Mouse (Mus musculus): ENCODE results near the gene Retreg2. TPM values are rescaled to one million over a fixed set of nuclear protein-coding genes. Genes with fewer than 3 reads are reported as not detected.

Retreg2 gene
- polyA plus RNA-seq, 1 experiment = 33.9 TPM

- peak within 1 kb of the TSS; percentile 42 for H3K4me3 ChIP-seq
These were observed 37.6 kb downstream of the Retreg2 start, which contains the start of gene Abcb6 for GRCm38 (mm10) chr1:75180105-75180590. Gene Abcb6, minus strand, starts transcription at chr1:75180392.

GRCm38 (mm10) chr1:75180741-75181140 lies 38.2 kb downstream of the Retreg2 start:
- Histone ChIP-seq H3K79me2 (ENCODE audit: control insufficient read depth, insufficient read depth) (no peaks in the 10 kb centered on the region), H3ac (ENCODE audit: control insufficient read depth, insufficient read length) (peak overlapping the region; percentile 45), H3K4me3 (peak overlapping the region; percentile 42), H3K27me3 (ENCODE audit: control insufficient read depth, insufficient read depth, insufficient read length) (no peaks in the 10 kb centered on the region), H3K4me2 (ENCODE audit: low read depth) (peak overlapping the region; percentile 80), H3K36me3 (ENCODE audit: control insufficient read depth, insufficient read depth) (peaks cover 4% of the 10 kb centered on the region)
- TF ChIP-seq MYOG (IDR thresholded peaks at IDR 0.05; ENCODE audit: control insufficient read depth in 1 of 3, insufficient read depth in 1 of 3, insufficient read length in 2 of 3, low read depth in 2 of 3) (no peak), MYOD1 (IDR thresholded peaks at IDR 0.05; ENCODE audit: control insufficient read depth in 1 of 3, insufficient read length in 2 of 3, low read depth in 2 of 3) (no peak), USF1 (IDR thresholded peaks at IDR 0.05; ENCODE audit: low read depth) (no peak), TCF12 (IDR thresholded peaks at IDR 0.05; ENCODE audit: insufficient read depth, poor library complexity, severe bottlenecking) (no peak), REST (IDR thresholded peaks at IDR 0.05; ENCODE audit: insufficient read depth, insufficient read length) (no peak), POLR2AphosphoS2 (IDR thresholded peaks at IDR 0.05; ENCODE audit: insufficient read length, low read depth) (no peak), CEBPB (IDR thresholded peaks at IDR 0.05; ENCODE audit: insufficient read depth, poor library complexity, severe bottlenecking) (no peak)

More at GRCm38 (mm10) chr1:75180105-75180590, 37.6 kb downstream of the Retreg2 start, which contains the start of gene Abcb6:
- H3ac ChIP-seq (ENCODE audit: control insufficient read depth, insufficient read length) = peak within 1 kb of the TSS; percentile 45
- H3K4me2 ChIP-seq (ENCODE audit: low read depth) = peak within 1 kb of the TSS; percentile 80
- H3K27me3 ChIP-seq (ENCODE audit: control insufficient read depth, insufficient read depth, insufficient read length) = no peaks in the 10 kb centered on the region
- H3K36me3 ChIP-seq (ENCODE audit: control insufficient read depth, insufficient read depth) = peaks cover 4% of the 10 kb centered on the region
- no peak for TF ChIP-seq SRF (IDR thresholded peaks at IDR 0.05; ENCODE audit: control insufficient read depth, insufficient read length, low read depth)
- peak; percentile 99 for TF ChIP-seq POLR2A (IDR thresholded peaks at IDR 0.05; ENCODE audit: insufficient read length, low read depth)
- TF ChIP-seq E2F4 (IDR thresholded peaks at IDR 0.05; ENCODE audit: insufficient read depth) = peak; percentile 90
- TF ChIP-seq POLR2AphosphoS2 (IDR thresholded peaks at IDR 0.05; ENCODE audit: insufficient read length, low read depth) = peak; percentile 97
- peak in 2 of 3 experiments; percentile 36 to 52 for TF ChIP-seq MYOG (IDR thresholded peaks at IDR 0.05; ENCODE audit: control insufficient read depth in 1 of 3, insufficient read depth in 1 of 3, insufficient read length in 2 of 3, low read depth in 2 of 3)
- TF ChIP-seq MAX (IDR thresholded peaks at IDR 0.05; ENCODE audit: low read depth) = no peak
- peak in 2 of 3 experiments; percentile 36 to 60 for TF ChIP-seq MYOD1 (IDR thresholded peaks at IDR 0.05; ENCODE audit: control insufficient read depth in 1 of 3, insufficient read length in 2 of 3, low read depth in 2 of 3)
- peak; percentile 51 for TF ChIP-seq REST (IDR thresholded peaks at IDR 0.05; ENCODE audit: insufficient read depth, insufficient read length)
- peak; percentile 93 for TF ChIP-seq USF1 (IDR thresholded peaks at IDR 0.05; ENCODE audit: low read depth)
- TF ChIP-seq CEBPB (IDR thresholded peaks at IDR 0.05; ENCODE audit: insufficient read depth, poor library complexity, severe bottlenecking) = no peak
- no peaks in the 10 kb centered on the region for H3K79me2 ChIP-seq (ENCODE audit: control insufficient read depth, insufficient read depth)

- no peak overlapping the region for H3ac ChIP-seq (ENCODE audit: control insufficient read depth, insufficient read length)
These were observed 38.8 kb downstream of the Retreg2 start for GRCm38 (mm10) chr1:75181377-75181870.

GRCm38 (mm10) chr1:75182160-75182559 lies 39.6 kb downstream of the Retreg2 start:
- Histone ChIP-seq H3K79me2 (ENCODE audit: control insufficient read depth, insufficient read depth) (no peaks in the 10 kb centered on the region), H3K36me3 (ENCODE audit: control insufficient read depth, insufficient read depth) (peaks cover 6% of the 10 kb centered on the region), H3ac (ENCODE audit: control insufficient read depth, insufficient read length) (no peak overlapping the region), H3K4me3 (no peak overlapping the region), H3K4me2 (ENCODE audit: low read depth) (no peak overlapping the region), H3K27me3 (ENCODE audit: control insufficient read depth, insufficient read depth, insufficient read length) (no peaks in the 10 kb centered on the region)
- TF ChIP-seq POLR2AphosphoS2 (IDR thresholded peaks at IDR 0.05; ENCODE audit: insufficient read length, low read depth) = no peak
- TF ChIP-seq CEBPB (IDR thresholded peaks at IDR 0.05; ENCODE audit: insufficient read depth, poor library complexity, severe bottlenecking) = no peak
- TF ChIP-seq TCF12 (IDR thresholded peaks at IDR 0.05; ENCODE audit: insufficient read depth, poor library complexity, severe bottlenecking) = no peak

More at GRCm38 (mm10) chr1:75181377-75181870, 38.8 kb downstream of the Retreg2 start:
- H3K4me3 ChIP-seq = no peak overlapping the region
- H3K4me2 ChIP-seq (ENCODE audit: low read depth) = no peak overlapping the region
- peaks cover 4% of the 10 kb centered on the region for H3K36me3 ChIP-seq (ENCODE audit: control insufficient read depth, insufficient read depth)
- H3K27me3 ChIP-seq (ENCODE audit: control insufficient read depth, insufficient read depth, insufficient read length) = no peaks in the 10 kb centered on the region
- TF ChIP-seq TCF12 (IDR thresholded peaks at IDR 0.05; ENCODE audit: insufficient read depth, poor library complexity, severe bottlenecking) (no peak), MAX (IDR thresholded peaks at IDR 0.05; ENCODE audit: low read depth) (no peak), USF1 (IDR thresholded peaks at IDR 0.05; ENCODE audit: low read depth) (no peak), POLR2A (IDR thresholded peaks at IDR 0.05; ENCODE audit: insufficient read length, low read depth) (no peak), POLR2AphosphoS2 (IDR thresholded peaks at IDR 0.05; ENCODE audit: insufficient read length, low read depth) (no peak), E2F4 (IDR thresholded peaks at IDR 0.05; ENCODE audit: insufficient read depth) (no peak), MYOG (IDR thresholded peaks at IDR 0.05; ENCODE audit: control insufficient read depth in 1 of 3, insufficient read depth in 1 of 3, insufficient read length in 2 of 3, low read depth in 2 of 3) (no peak), SRF (IDR thresholded peaks at IDR 0.05; ENCODE audit: control insufficient read depth, insufficient read length, low read depth) (no peak), REST (IDR thresholded peaks at IDR 0.05; ENCODE audit: insufficient read depth, insufficient read length) (no peak), MYOD1 (IDR thresholded peaks at IDR 0.05; ENCODE audit: control insufficient read depth in 1 of 3, insufficient read length in 2 of 3, low read depth in 2 of 3) (no peak), CEBPB (IDR thresholded peaks at IDR 0.05; ENCODE audit: insufficient read depth, poor library complexity, severe bottlenecking) (no peak), TCF3 (IDR thresholded peaks at IDR 0.05; ENCODE audit: insufficient read length, low read depth) (no peak)
- H3K79me2 ChIP-seq (ENCODE audit: control insufficient read depth, insufficient read depth) = no peaks in the 10 kb centered on the region

- TF ChIP-seq MAX (IDR thresholded peaks at IDR 0.05; ENCODE audit: low read depth) (no peak), E2F4 (IDR thresholded peaks at IDR 0.05; ENCODE audit: insufficient read depth) (no peak), USF1 (IDR thresholded peaks at IDR 0.05; ENCODE audit: low read depth) (no peak), TCF12 (IDR thresholded peaks at IDR 0.05; ENCODE audit: insufficient read depth, poor library complexity, severe bottlenecking) (no peak), TCF3 (IDR thresholded peaks at IDR 0.05; ENCODE audit: insufficient read length, low read depth) (no peak), REST (IDR thresholded peaks at IDR 0.05; ENCODE audit: insufficient read depth, insufficient read length) (no peak), MYOG (IDR thresholded peaks at IDR 0.05; ENCODE audit: control insufficient read depth in 1 of 3, insufficient read depth in 1 of 3, insufficient read length in 2 of 3, low read depth in 2 of 3) (no peak), POLR2AphosphoS2 (IDR thresholded peaks at IDR 0.05; ENCODE audit: insufficient read length, low read depth) (no peak)
- Histone ChIP-seq H3K4me2 (ENCODE audit: low read depth) (no peak overlapping the region), H3K79me2 (ENCODE audit: control insufficient read depth, insufficient read depth) (no peaks in the 10 kb centered on the region), H3ac (ENCODE audit: control insufficient read depth, insufficient read length) (no peak overlapping the region), H3K27me3 (ENCODE audit: control insufficient read depth, insufficient read depth, insufficient read length) (no peaks in the 10 kb centered on the region), H3K4me3 (no peak overlapping the region), H3K36me3 (ENCODE audit: control insufficient read depth, insufficient read depth) (peaks cover 7% of the 10 kb centered on the region)
These were observed 42.9 kb downstream of the Retreg2 start for GRCm38 (mm10) chr1:75185495-75185894.
